Mouse (Mus musculus): ENCODE data around the gene Dhrs11.

DNA sequence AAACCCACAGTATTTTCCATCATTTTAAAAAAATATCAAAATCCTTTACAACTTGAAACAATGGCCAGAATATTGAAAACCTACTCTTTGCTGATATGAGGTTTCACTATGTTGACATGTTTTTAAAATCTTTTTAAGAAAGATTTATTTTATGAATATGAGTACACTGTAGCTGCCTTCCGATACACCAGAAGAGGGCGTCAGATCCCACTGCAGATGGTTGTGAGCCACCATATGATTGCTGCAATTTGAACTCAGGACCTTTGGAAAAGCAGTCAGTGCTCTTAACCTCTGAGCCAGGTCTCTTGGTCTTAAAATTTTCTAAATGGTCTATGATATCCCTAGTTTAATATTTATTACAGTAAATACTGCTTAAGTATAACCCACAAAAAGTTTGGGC, 10.5 kb upstream of the Dhrs11 start:
- no peak for TF ChIP-seq CTCF (IDR thresholded peaks at IDR 0.05; ENCODE audit: borderline replicate concordance, extremely low read depth, insufficient read depth, insufficient read length)
- TF ChIP-seq POLR2A (IDR thresholded peaks at IDR 0.05; ENCODE audit: borderline replicate concordance, extremely low read depth, insufficient read depth, insufficient read length, poor library complexity, severe bottlenecking), result no peak
